Comparison of ENCODE assay signal across 23 mouse cellular contexts in genomic region chr9:31614250-31614945, GRCm38 (mm10).
DNase-seq lines count a peak whose midpoint lies in the region; ATAC-seq and TF ChIP-seq lines count a peak whose summit lies in the region.
"Had no signal": no experiment of that assay in that cellular context is flagged by ENCODE, and none has a peak within 500 bp of the region (broad histone marks: within the 10 kb centered on the region; RNA-seq: fewer than 3 reads in every experiment).

No protein-coding gene starts in this region.

- no peak for TF ChIP-seq CTCF in lung, adult 2 months (IDR thresholded peaks at IDR 0.05; ENCODE audit: insufficient read depth, low read length)

- no peaks in the 10 kb centered on the region for H3K36me3 ChIP-seq in limb, embryonic 10.5 days
- H3K36me3 ChIP-seq in forebrain, embryonic 15.5 days: no peaks in the 10 kb centered on the region
- H3K36me3 ChIP-seq: embryonic facial prominence, embryonic 10.5 days; heart, embryonic 15.5 days; hindbrain, embryonic 13.5 days; limb, embryonic 12.5 days; liver, embryonic 13.5 days; neural tube, embryonic 13.5 days had no signal

- 55% methylated on average over 13 of the region's 13 CpGs for WGBS in lung, adult 2 months
- WGBS in limb, embryonic 10.5 days: 57% methylated on average over 13 of the region's 13 CpGs
- 67% methylated on average over 13 of the region's 13 CpGs for WGBS in forebrain, embryonic 15.5 days

- no peaks in the 10 kb centered on the region for H3K9me3 ChIP-seq in limb, embryonic 10.5 days (replicated peaks)
- no peaks in the 10 kb centered on the region for H3K9me3 ChIP-seq in forebrain, embryonic 15.5 days
- H3K9me3 ChIP-seq: embryonic facial prominence, embryonic 10.5 days; heart, embryonic 15.5 days; hindbrain, embryonic 13.5 days; limb, embryonic 12.5 days; liver, embryonic 13.5 days; neural tube, embryonic 13.5 days had no signal

- no peak overlapping the region for H3K9ac ChIP-seq in forebrain, embryonic 15.5 days (replicated peaks)
- H3K9ac ChIP-seq: heart, embryonic 15.5 days; hindbrain, embryonic 13.5 days; limb, embryonic 12.5 days; liver, embryonic 13.5 days; neural tube, embryonic 13.5 days had no signal

- DNase-seq in heart, adult 11 months: peak; percentile 83
- DNase-seq in heart, adult 9 months (ENCODE audit: low spot score in 2 of 2): no peak
- peak; percentile 44 for DNase-seq in lung, adult 2 months
- no peak for DNase-seq in lung, postnatal 14 days
- no peak for DNase-seq in limb, embryonic 10.5 days (ENCODE audit: low spot score)
- DNase-seq in lung, postnatal 36 days: peak; percentile 56
- DNase-seq: adrenal gland, postnatal 36 days; B cell, adult 2 months; cerebellum, adult 9-10 months; gastrocnemius, postnatal 14 days; heart, postnatal 36 days; kidney, adult 2 months; kidney, postnatal 14 days; liver, embryonic 13.5 days had no signal

- no peaks in the 10 kb centered on the region for H3K4me1 ChIP-seq in lung, adult 2 months (ENCODE audit: control insufficient read depth, insufficient read depth, low read length)
- peaks cover 20% of the 10 kb centered on the region for H3K4me1 ChIP-seq in limb, embryonic 10.5 days
- H3K4me1 ChIP-seq in forebrain, embryonic 15.5 days: no peaks in the 10 kb centered on the region
- H3K4me1 ChIP-seq: heart, embryonic 15.5 days; hindbrain, embryonic 13.5 days; liver, embryonic 13.5 days; neural tube, embryonic 13.5 days had no signal

- H3K27ac ChIP-seq in limb, embryonic 10.5 days: peak overlapping the region; percentile 37; the same call in 1 of the 2 replicates
- H3K27ac ChIP-seq in forebrain, embryonic 15.5 days (replicated peaks): no peak overlapping the region
- H3K27ac ChIP-seq: embryonic facial prominence, embryonic 10.5 days; heart, embryonic 15.5 days; hindbrain, embryonic 13.5 days; limb, embryonic 12.5 days; liver, embryonic 13.5 days; neural tube, embryonic 13.5 days had no signal

- H3K4me3 ChIP-seq in lung, adult 2 months (replicated peaks; ENCODE audit: extremely low read depth, low read depth, low read length): no peak overlapping the region
- no peak overlapping the region for H3K4me3 ChIP-seq in limb, embryonic 10.5 days
- H3K4me3 ChIP-seq in forebrain, embryonic 15.5 days: no peak overlapping the region
- H3K4me3 ChIP-seq: embryonic facial prominence, embryonic 10.5 days; heart, embryonic 15.5 days; hindbrain, embryonic 13.5 days; limb, embryonic 12.5 days; liver, embryonic 13.5 days; myocyte; neural tube, embryonic 13.5 days had no signal

- no peak for ATAC-seq in forebrain, embryonic 15.5 days (replicated peaks)
- ATAC-seq: forebrain, embryonic 16.5 days; midbrain, embryonic 16.5 days had no signal

- no peaks in the 10 kb centered on the region for H3K27me3 ChIP-seq in limb, embryonic 10.5 days (ENCODE audit: low read depth, poor library complexity, severe bottlenecking)
- H3K27me3 ChIP-seq in forebrain, embryonic 15.5 days: no peaks in the 10 kb centered on the region
- H3K27me3 ChIP-seq: heart, embryonic 15.5 days; hindbrain, embryonic 13.5 days; limb, embryonic 12.5 days; liver, embryonic 13.5 days; neural tube, embryonic 13.5 days had no signal

- H3K4me2 ChIP-seq in forebrain, embryonic 15.5 days (replicated peaks): no peak overlapping the region
- H3K4me2 ChIP-seq: heart, embryonic 15.5 days; hindbrain, embryonic 13.5 days; limb, embryonic 12.5 days; liver, embryonic 13.5 days; neural tube, embryonic 13.5 days had no signal

- no peak for TF ChIP-seq POLR2A in lung, adult 2 months (IDR thresholded peaks at IDR 0.05; ENCODE audit: borderline replicate concordance, extremely low read depth, low read depth, low read length)

Comparison
In these comparisons a context has a peak if more than half of its experiments do, and no peak if none do; other contexts are left out.
1. DNase-seq: peak in heart, adult 11 months (single experiment), lung, adult 2 months (single experiment) and lung, postnatal 36 days (single experiment); none in heart, adult 9 months (0 of 2), lung, postnatal 14 days (single experiment) and limb, embryonic 10.5 days (single experiment).